Mouse (Mus musculus) frontal cortex, postnatal 25 days (tissue): Measurements from ENCODE around the gene Tecpr1.

ENCODE experiments used
- DNase-seq, 2 experiments: peaks; one replicate each; pipeline ENCODE4 v3.0.0; 2022; ENCODE audit warnings: low spot score in 2 of 2

Tecpr1 gene

DNA sequence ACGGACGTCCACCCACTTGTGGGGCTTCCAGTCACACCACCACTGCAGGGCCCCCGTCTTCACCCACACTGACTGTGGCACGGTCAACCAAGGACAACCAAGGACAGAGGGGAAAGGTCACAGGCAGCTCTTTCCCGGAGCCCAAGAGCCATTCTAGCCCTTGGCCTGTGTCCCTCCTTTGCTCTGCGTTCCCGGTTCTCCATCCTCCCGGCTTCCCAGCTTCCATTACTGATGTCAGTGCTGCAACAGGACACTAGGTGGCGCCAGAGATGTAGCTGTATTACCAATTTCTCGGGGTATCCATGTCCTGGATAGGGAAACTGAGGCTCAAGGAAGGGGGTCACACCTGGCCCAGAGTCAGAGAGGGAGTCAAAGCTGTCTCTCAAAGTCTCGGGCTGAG is 15.9 kb downstream of the Tecpr1 start:
- DNase-seq: peak in 1 of 2 experiments; percentile 38

DNA sequence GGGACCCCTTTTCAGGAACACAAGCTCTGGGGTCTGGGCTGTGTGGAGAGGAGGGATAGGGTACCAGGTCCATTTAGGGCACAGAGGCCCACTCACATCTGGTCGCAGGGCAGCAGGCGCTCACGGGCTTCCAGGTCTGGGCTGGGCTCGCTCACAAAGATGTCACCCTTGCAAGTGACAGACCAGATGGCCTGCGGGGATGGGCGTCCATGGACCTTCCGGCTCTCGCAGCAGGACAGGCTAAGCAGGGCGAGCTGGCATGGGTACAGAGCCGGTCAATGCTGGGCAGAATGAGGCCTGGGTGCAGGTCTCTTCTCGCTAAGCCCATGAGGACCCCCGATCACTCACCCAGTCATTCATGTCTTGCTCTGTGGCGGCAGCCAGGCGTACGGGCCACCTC is 17.3 kb downstream of the Tecpr1 start:
- no peak for DNase-seq

DNA sequence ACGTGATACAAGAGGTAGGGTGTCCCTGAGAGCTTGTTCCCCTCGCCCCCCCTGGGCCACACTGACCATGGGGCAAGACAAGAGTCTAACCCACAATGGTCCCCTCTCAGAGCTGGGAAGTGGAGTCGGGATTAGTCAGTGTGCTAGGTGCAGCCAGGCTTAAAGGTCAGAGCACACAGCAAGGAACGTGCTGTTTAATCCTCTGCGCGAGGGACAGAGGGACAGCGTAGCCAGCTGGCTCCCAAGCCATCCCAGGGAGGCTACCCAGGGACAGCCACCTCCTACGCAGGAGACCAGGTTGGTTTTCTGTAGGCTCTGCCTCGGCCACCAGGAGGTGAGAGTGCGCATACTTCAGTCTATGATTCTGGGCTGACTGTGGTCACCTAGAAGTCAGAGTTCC is 18.5 kb downstream of the Tecpr1 start:
- no peak for DNase-seq

DNA sequence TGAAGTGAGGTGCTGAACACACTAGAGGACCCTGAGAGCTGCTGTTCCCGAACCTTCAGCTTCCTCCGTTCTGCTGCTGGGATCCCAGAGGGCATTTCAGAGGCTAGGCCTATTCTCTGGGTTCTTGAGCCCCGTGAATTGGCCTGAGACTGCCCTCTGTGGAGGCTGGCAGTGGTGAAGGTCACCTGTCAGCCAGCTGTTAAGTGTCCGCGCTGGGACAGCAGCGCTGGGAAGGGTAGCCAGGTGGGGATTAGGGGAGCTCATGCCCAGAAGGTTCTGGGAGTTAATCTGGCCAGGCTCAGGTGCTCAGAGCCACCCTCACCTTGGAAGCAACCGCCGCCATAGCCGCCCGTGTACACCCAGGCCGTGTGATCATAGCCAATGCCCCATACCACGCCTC is 19.1 kb downstream of the Tecpr1 start:
- DNase-seq: no peak

DNA sequence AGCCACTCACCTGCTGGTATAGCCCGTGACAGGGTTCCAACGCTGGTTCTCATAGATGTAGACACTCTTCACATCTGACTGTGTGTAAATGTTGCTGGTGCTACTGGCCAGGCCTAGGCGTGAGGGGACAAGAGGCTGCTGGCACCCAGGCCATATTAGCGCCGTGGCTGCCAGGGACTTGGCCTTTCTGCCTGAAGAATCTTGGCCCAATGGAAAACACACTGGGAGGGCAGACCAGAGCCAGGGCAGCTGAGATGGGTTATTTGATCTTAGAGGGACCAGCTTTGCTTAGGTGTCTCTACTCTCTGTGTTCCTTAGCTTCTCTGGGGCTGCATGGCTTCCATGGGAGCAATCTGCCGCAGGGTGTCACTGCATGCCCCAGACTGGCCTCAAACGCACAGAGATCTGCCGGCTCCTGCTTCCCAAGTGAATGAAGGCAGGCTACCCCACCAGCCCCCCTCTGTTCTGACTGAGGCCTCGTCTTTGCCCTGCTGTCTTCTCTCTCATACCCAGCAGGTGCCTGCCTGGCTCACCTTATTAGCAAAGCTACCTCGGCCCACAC is 19.9 kb downstream of the Tecpr1 start:
- no peak for DNase-seq

DNA sequence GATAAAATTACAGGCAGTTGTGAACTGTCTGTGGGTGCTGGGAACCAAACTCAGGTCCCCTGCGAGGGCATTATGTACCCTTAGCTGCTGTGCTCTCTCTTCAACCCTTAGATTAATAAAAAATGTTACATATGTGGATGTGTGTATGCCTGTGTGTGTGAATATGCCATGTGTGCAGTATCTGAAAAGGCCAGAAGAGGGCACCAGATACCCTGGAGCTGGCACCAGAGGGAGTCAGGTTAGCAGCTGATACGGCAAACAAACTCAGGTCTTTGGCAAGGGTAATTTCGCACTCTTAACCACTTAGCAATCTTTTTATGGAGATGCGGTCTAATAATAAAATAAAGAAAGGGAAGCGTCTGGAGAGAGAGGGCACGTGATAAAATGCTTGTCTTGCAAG is 21.0 kb downstream of the Tecpr1 start:
- no peak for DNase-seq

DNA sequence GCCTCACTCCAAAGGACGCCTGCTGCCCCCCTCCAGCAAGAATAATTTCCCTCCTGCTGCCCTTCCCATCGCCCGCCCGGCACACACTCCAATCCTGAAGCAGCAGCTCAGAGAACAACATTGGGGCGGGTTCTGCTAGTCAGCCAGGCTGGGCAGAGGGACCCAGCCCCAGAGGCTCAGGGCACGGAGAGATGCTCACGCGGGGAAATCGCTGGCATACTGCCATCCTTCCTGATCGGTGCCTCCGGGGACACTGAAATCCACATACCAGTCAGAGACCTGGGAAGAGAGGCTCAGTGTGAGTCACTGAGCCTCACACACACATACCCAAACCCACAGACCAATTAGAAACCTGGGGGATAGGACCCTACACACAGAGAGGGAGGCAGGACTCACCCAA is 22.8 kb downstream of the Tecpr1 start:
- no peak for DNase-seq

DNA sequence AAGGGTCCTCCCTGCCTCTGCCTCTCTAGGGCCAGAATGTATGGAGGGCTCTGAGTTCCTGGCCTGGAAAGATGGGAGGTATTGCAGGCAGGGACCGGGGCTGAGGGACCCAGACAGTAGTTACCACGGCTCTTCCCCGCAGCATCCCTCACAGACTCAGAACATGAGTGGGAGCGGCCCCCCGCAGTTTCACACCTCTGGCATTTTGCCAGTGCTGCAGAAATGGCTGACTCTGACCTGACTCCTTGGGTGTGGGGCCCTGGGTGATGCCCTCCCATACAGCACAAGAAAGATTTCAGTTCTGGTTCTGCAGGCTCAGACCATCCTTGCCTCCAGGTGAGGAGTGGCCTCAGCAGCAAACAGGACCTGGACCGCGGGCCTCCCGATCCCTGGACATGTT is 27.8 kb downstream of the Tecpr1 start:
- DNase-seq: no peak

DNA sequence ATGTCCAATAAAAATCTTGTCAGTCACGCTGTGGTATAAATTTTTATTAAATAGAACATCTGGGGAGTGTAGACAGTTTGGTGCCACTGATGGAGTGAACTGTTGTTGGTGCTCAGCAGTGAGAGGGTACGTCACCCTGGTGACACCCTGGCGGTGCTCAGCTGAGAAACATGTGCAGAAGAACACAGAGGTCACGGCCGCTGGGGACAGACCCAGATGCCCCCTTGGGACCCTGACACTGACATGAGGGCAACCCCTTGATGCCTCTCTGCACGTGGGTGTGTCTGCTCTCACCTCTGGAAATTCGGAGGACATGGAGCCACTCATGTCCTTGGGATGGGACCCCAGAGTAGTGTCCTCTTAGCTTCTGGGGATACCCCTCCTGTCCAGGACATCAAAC is 29.0 kb downstream of the Tecpr1 start:
- no peak for DNase-seq

DNA sequence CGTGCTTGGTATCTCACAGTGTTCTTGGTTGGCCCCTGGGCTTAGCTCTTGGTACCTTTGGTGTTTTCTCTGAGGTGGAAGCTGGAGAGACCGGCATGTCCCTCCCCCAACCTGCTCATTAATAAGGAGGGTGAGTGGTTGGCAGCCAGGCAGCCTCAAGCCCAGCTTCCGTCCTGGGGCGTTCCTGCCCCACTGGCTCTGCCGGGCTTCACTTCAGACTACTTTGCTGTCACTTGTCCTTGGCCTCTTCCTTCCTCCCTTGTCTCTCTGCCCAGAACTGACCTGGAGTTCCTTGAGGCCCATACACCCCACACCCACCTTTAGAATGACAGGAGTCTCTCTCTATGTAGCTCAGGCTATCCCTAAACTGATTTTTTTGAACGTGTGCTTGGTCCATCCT is 30.7 kb downstream of the Tecpr1 start:
- no peak for DNase-seq

DNA sequence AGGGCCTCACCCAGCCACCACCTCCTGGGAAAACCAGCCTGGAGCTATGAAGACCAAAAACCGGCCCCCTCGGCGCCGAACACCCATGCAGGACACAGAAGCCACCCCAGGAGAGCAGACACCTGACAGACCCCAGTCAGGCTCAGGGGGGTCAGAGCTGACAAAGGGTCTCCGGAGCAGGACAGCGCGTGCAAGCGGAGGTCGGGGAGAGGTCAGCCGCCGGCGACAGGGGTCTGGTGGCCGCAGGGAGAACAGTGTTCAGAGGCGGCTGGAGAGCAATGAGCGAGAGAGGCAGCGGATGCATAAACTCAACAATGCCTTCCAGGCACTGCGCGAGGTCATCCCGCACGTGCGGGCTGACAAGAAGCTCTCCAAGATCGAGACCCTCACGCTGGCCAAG is 32.4 kb downstream of the Tecpr1 start:
- DNase-seq: no peak

DNA sequence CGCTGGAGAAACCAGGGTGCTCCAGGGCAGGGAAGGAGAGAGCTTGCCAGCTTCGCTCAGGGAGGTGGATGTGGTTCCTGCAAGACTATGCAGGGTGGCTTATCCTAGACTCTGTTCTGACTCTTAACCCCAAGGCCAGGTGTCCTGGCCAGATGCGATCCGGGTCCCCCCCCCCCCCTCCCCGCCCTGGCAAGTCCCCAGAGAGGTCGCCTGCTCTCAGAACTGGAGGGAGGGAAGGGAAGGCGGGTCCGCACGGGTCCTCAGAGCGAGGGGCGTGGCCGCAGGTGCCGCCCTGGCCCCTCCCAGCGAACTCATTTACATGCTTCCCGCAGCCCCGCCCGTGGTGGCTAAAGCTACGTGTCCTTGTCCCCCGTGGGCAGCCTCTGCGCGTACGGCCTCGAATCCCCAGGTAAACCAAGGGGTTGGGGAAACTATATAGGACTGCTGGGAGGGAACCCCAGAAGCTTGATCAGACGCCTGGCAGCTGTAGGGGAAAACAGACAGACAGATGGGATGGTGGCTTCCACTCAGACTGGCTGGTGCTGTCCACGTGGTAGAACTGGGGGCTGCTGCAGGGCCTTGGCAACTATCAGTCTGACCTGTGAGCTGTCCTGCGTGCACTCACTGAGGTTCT is 33.3 kb downstream of the Tecpr1 start, which contains the start of gene Bhlha15:
TSS of gene Bhlha15 (plus strand) at position 337 of the 634 bp plus-strand sequence.
- DNase-seq: no peak

DNA sequence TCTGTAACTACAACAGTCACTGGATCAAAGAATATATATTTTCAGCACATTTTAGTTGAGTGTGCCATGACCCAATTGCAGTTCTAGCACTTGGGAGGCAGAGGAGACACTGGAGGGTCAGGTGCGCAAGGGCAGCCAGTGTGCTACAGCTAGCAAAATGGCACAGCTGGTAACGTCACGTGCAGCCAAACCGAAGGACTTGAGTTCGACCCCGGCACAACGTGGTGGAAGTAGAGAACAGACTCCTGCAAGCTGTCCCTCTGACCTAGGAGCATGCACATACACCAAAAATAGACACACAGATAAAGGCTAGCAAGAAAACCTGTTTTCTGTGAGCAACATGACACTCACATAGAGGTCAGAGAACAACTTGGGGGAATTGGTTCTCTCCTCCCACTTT is 34.1 kb downstream of the Tecpr1 start:
- DNase-seq: no peak

DNA sequence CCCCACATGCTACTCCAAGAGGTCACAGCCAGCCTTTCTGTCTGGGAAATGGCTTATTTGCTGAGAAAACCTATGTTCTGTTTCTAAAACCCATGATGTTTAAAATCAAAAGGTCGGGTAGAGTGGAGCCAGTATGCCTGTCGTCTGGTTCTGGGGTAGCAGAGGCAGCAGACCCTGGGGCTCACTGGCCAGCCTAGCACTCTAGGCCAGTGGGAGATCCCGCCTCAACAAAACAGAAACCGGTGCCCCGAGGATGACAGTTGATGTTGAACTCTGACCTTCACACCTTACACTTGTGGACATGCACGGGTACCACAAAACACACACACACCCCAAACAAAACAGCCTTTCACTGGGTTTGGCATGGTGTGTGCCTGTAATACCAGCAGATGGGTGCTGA is 35.0 kb downstream of the Tecpr1 start:
- DNase-seq: no peak

DNA sequence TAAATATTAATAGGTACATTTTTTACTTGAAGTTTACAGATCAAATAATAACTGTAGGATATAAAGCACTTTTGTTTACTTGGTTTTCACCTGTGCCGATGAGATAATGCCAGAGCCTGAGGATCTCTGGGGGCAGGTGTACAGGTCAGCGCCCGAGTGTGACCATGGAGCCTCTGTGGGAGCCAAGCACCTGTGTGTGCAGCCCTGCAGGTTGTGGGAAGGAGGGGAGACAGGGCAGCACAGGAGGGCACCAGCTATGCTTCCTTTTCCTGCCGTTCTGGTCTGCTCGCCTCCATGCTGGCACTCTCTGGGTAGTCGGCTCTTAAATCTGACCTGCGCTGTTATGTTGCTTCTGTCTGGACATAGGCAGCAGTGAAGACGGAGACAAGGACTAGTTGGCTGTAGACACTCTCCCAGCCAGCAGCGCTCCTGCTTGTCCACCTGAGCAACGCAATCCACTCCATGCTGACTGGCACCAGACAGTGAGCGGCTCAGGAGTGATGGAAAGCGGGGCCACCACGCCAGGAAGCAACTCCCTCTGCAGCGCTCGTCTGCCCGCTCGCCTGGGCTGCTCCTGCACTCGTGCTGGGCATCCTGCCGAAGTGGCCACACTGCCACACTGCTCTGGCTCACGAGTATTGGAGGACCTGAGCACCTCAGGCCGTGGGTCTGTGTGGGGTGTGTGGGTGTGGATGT is 38.9 kb downstream of the Tecpr1 start:
- DNase-seq: no peak

DNA sequence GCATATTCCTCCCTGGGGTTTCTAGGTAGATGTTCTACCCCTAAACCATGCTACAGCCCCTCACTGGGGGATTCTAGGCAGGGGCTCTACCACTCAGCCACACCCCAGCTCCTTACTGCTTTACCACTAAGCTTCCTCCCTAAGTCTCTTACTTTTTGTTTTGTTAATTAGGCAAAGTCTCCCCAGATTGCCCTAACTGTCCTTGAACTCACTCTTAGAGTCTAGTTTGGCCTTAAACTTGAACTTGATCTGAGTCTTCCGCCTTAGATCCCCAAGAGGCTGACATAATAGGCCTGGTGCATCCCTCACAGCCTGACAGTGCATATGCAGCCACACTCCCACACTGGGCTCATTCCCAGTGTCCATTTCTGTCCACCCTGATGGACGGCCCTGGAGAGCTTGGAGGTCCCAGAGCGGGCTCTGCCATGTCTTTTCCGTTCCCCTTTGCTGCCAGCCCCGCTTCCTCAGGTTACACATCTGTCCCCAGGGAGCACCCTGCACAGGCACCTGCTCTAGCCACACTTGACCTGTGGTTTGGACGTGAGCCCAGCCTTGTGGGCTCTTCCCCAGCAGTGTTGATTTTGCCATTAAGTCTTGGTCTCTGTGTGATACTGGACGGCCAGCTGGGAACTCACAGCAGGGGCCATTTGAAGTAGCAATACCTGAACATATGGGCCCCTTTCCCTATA is 39.6 kb downstream of the Tecpr1 start:
- DNase-seq: no peak

DNA sequence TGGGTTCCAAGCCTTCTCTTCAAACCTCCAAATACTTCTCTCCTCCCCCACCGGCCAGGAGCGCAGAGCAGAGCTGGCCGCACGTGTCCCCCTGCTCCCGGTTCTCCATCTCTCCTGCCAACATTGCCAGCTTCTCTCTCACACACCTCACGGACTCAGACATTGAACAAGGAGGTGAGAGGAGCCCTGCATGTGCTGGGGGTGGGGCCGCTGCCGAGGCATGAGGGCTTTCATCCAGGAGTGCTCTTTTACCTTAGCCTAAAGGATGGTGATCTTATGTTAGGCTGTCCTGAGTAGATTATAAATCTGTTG is 40.2 kb downstream of the Tecpr1 start:
- no peak for DNase-seq

DNA sequence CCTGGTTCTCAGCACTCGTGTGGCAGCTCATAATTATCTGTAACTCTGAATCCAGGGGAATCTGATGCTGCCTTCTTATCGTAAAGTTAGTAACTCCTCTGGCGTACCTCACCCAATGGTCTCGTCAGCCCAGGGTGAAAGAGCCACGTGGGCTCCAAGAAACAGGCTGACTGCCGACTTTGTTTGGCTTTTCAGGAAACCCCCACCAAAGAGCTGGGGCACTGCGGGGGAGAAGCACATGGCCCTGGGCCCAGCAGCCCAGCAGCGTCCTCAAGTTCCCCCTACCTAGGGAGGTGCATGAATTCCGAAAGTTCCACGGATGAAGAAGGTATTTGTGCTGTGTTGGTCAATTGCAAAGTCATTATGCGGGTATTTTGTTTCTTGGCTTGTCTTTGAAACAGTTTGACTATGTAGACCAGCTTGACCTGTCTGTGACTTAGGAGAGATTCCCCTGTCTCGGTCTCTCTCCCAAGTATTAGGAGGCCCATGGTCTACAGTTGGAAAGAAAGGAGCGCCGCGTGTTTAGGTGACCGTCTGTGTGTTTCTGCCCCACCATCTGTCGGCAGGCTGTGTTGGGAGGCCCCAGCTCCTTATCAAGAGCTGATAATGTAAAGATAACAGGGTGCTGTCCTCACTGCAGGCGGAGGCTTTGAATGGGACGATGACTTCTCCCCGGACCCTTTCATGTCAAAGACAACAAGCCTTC is 40.7 kb downstream of the Tecpr1 start:
- DNase-seq: no peak

DNA sequence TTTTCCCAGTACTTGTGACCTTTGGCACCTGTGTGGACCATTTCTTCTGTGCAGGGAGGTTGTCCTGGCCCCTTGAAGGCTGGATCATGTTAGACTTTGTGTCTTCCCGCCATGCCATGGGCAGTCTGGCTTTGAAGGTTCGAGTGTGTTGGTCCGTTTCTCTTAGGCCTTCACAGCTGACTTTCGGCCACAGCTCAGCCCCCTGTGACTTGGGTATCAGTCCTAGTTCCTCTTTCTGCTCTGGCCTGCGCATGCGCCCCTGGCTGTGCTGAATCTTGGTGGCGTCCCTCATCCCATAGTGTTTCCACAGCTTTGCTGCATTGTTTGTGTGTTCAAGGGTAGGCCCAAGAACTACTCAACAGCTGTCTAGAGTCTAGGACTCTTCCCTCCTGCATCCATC is 42.2 kb downstream of the Tecpr1 start:
- no peak for DNase-seq

DNA sequence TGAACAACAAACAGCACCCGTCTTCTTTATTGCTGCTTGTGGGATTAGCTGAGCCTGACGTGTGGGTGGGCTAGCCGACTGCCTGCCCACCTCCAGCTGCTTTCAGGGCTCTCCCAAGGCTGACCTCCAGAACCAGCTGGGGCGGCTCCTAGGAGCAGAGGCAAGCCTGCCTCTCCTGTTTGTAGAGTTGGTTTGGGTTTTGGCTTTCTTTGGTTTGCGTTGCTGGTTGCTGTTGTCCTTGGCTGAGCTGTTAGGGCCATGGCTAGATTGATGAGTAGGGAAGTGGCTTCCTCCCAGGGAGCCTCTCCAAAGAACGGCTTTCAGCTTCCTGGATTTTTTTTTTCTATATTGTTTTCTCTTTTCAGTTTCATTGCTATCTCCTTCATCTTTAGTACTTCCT is 45.2 kb downstream of the Tecpr1 start:
- no peak for DNase-seq

DNA sequence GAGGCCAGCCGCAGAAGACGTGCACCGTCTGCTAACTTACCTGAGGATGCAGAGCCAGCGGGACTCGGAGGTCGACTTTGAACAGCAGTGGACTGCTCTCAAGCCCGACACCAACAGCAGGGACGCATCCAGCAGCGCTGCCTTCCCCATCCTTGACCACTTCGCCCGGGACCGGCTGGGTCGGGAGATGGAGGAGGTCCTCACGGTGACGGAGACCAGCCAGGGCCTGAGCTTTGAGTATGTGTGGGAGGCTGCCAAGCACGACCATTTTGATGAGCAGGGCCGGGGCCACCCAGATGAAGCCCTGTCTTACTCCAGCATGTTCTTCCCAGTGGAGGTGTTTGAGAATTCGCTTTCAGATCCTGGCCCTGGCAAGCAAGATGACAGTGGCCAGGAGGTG is 49.8 kb downstream of the Tecpr1 start:
- no peak for DNase-seq

DNA sequence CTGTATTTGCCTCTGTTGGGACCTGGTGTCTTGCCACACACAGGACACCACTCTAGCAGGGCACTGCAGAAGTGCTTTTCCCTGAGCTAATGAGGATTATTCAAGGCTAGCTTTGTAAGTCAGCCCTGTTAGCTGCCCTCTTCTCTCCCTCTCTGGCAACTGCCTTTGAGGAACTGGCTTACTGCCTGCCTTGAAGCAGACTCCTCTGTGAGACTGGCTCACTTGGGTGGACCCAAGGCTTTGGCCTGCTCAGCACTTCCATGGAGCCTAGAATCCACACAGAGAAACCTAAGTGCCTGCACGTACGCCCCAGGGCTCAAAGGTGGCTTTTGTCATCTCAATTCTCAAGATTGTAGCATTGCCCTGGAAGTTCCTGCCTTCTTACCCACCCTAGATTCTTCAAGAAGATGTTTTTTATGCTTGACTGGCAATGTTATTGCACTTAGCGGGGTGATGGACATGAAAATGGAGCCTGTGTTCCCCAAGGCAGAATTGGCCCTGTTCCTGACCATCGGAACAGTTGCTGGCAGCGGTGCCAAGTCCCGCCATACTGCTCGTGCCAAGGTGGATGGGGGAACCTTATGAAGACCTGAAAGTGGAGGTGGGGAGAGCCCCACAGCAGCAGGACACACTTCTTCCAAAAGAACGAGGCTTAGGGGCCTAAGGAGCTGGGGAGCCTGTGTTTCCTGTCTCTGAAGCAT is 54.0 kb downstream of the Tecpr1 start:
- DNase-seq: no peak
